Mouse (Mus musculus) brain, embryonic 18.5 days (tissue): ENCODE measurements at regions not wholly inside any gene's neighbourhood (a gene's known extent, or its start where the extent isn't known, plus 50 kb on each side); places are given as distances from the start of the nearest gene placed in this dataset.

ENCODE experiments used
- DNase-seq: peaks from one replicate; pipeline ENCODE4 v3.0.0-alpha.2; 2012; ENCODE audit warnings: low read depth, low spot score

- no peak for DNase-seq
These were observed 112.5 kb downstream of the Fam198b start for GRCm38 (mm10) chr3:79996803-79997202.

GRCm38 (mm10) chr3:80002335-80002734 lies 118.0 kb downstream of the Fam198b start:
- DNase-seq, result no peak

GRCm38 (mm10) chr3:80003300-80004090 lies 119.2 kb downstream of the Fam198b start:
- no peak for DNase-seq

GRCm38 (mm10) chr3:80004556-80004955 lies 120.2 kb downstream of the Fam198b start:
- DNase-seq, result peak; percentile 12

- DNase-seq, result peak; percentile 8
These were observed 120.6 kb downstream of the Fam198b start for GRCm38 (mm10) chr3:80004966-80005365.

GRCm38 (mm10) chr3:80005371-80005770 lies 121.0 kb downstream of the Fam198b start:
- no peak for DNase-seq

- no peak for DNase-seq
These were observed 121.9 kb downstream of the Fam198b start for GRCm38 (mm10) chr3:80006263-80006662.

- no peak for DNase-seq
These were observed 122.7 kb downstream of the Fam198b start for GRCm38 (mm10) chr3:80007006-80007405.

GRCm38 (mm10) chr3:80009275-80009674 lies 124.9 kb downstream of the Fam198b start:
- DNase-seq, result no peak

GRCm38 (mm10) chr3:80025795-80026194 lies 141.5 kb downstream of the Fam198b start:
- DNase-seq, result no peak

- no peak for DNase-seq
These were observed 148.7 kb downstream of the Fam198b start for GRCm38 (mm10) chr3:80033071-80033470.

- no peak for DNase-seq
These were observed 154.3 kb downstream of the Fam198b start for GRCm38 (mm10) chr3:80038553-80039129.

GRCm38 (mm10) chr3:80042756-80043484 lies 158.6 kb downstream of the Fam198b start:
- DNase-seq, result no peak

- no peak for DNase-seq
These were observed 165.3 kb downstream of the Fam198b start for GRCm38 (mm10) chr3:80049495-80050225.

GRCm38 (mm10) chr3:80050920-80051319 lies 166.6 kb downstream of the Fam198b start:
- DNase-seq, result no peak

- DNase-seq, result no peak
These were observed 167.6 kb downstream of the Fam198b start for GRCm38 (mm10) chr3:80051963-80052362.

GRCm38 (mm10) chr3:80052879-80053278 lies 168.5 kb downstream of the Fam198b start:
- no peak for DNase-seq

- no peak for DNase-seq
These were observed 169.1 kb downstream of the Fam198b start for GRCm38 (mm10) chr3:80053435-80053834.

GRCm38 (mm10) chr3:80056636-80057350 lies 172.5 kb downstream of the Fam198b start:
- no peak for DNase-seq

GRCm38 (mm10) chr3:80058722-80059121 lies 174.4 kb downstream of the Fam198b start:
- no peak for DNase-seq

- no peak for DNase-seq
These were observed 186.4 kb downstream of the Fam198b start for GRCm38 (mm10) chr3:80070726-80071125.
